Mouse (Mus musculus): Measurements from ENCODE around the gene Gpr82.

GRCm38 (mm10) chrX:13651889-13652288 is 9.3 kb upstream of the Gpr82 start:
- TF ChIP-seq USF1 (IDR thresholded peaks at IDR 0.05; ENCODE audit: low read depth) (no peak), POLR2AphosphoS2 (IDR thresholded peaks at IDR 0.05; ENCODE audit: insufficient read length, low read depth) (no peak), E2F4 (IDR thresholded peaks at IDR 0.05; ENCODE audit: insufficient read depth) (no peak), MAX (IDR thresholded peaks at IDR 0.05; ENCODE audit: low read depth) (no peak), POLR2A (IDR thresholded peaks at IDR 0.05; ENCODE audit: insufficient read length, low read depth) (no peak), TCF12 (IDR thresholded peaks at IDR 0.05; ENCODE audit: insufficient read depth, poor library complexity, severe bottlenecking) (no peak), CEBPB (IDR thresholded peaks at IDR 0.05; ENCODE audit: insufficient read depth, poor library complexity, severe bottlenecking) (no peak), MYOG (IDR thresholded peaks at IDR 0.05; ENCODE audit: control insufficient read depth in 1 of 3, insufficient read depth in 1 of 3, insufficient read length in 2 of 3, low read depth in 2 of 3) (no peak), MYOD1 (IDR thresholded peaks at IDR 0.05; ENCODE audit: control insufficient read depth in 1 of 3, insufficient read length in 2 of 3, low read depth in 2 of 3) (no peak), TCF3 (IDR thresholded peaks at IDR 0.05; ENCODE audit: insufficient read length, low read depth) (no peak), REST (IDR thresholded peaks at IDR 0.05; ENCODE audit: insufficient read depth, insufficient read length) (no peak), SRF (IDR thresholded peaks at IDR 0.05; ENCODE audit: control insufficient read depth, insufficient read length, low read depth) (no peak)

All from myocyte (in vitro differentiated cells).